Mouse (Mus musculus): Measurements from ENCODE around the gene Slc16a10.
"Not testable (repeated sequence)": the region's sequence is repeated elsewhere in the genome, so short reads cannot be mapped to it uniquely, and the experiment has no call there.

The Slc16a10 gene

DNA sequence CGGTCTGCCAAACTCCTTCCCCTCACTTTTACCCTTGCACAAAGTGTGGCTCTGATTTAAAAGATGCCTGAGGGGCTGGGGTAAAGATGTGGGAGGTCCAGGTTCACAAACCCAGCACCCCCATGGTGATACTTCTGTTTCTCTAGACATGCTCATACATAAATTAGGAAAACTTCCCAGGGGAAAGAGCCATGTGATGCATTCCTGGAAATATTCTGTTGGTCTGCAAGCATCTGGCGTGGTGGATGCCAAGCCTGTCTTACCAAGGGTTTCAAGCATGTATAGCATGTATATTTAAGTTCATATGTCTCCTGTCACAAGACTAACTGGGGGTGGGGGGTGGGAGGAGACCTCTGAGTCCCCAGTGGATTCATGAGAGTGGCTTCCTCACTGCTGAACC lies 121.7 kb downstream of the Slc16a10 start:
- no peak for DNase-seq

- no peak for DNase-seq
Observed at GRCm38 (mm10) chr10:40019492-40019891, 122.6 kb downstream of the Slc16a10 start.

GRCm38 (mm10) chr10:40018261-40018860 lies 123.7 kb downstream of the Slc16a10 start:
- no peak for DNase-seq

GRCm38 (mm10) chr10:40009591-40009990 lies 132.5 kb downstream of the Slc16a10 start:
- no peak for DNase-seq

DNA sequence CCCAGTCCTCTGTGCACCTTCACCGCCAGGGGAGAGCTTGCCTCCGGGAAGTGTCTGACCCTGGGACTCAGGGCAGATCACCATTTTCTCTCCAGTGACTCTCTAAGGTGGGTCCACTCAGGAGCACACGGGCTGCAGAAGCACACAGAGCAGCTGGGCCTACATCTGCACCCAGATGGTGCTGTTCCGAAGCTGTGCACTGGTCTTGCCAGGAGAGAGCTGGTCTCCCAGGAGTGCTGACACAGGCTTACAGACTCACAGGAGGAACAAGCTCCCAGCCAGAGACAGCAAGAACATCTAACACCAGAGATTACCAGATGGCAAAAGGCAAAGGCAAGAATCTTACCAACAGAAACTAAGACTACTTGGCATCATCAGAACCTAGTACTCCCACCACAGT lies 133.2 kb downstream of the Slc16a10 start:
- DNase-seq, result not testable (repeated sequence)

DNA sequence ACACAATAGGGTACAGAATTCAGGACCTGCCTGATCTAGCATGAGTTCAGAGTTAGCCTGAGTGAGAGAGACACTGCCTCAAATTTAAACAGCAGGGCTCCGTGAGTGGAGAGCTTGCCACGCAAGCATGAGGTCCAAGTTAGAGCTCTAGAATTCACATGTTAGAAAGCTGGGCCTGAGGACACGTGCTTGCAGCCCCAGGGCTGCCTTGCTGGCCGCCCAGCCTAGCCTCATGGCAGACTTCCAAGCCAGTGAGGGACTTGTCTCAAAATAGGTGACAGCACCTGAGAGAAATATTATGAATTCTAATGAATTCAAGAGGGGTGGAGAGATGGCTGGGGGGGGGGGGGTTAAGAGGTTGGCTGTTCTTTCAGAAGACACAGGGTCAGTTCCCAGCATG lies 134.1 kb downstream of the Slc16a10 start:
- no peak for DNase-seq

GRCm38 (mm10) chr10:40006963-40007362 lies 135.1 kb downstream of the Slc16a10 start:
- DNase-seq, result no peak

GRCm38 (mm10) chr10:40000746-40001145 lies 141.3 kb downstream of the Slc16a10 start:
- no peak for DNase-seq

DNA sequence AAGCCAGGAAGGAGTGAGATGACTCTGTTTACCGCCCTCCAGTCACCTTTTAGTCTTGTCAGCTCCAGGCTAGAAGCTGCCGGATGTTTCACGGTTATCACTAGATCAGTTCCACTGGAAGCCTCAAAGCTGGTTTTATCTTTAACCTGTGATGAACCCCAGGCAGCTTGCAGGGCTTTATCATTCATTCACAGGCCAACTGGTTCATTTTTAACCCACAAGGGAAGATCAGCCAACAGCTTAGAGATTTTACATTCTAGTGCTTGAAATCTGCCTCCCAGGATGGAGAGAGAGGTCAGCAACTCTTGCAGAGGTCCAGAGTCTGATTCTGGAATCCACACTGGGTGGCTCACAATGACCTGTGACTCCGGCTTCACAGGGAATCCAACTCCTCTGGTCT lies 150.9 kb downstream of the Slc16a10 start:
- peak; percentile 59 for DNase-seq

- DNase-seq, result no peak
Observed at GRCm38 (mm10) chr10:39986466-39986865, 155.6 kb downstream of the Slc16a10 start, which contains the start of gene Mfsd4b5. Gene Mfsd4b5 (minus strand): TSS chr10:39986646.
